Mouse (Mus musculus) G1E (cell line): ENCODE data around the gene Ccdc12.

Experiments
- CTCF ChIP-seq: IDR thresholded peaks from 2 replicates; pipeline ENCODE4 v1.5.1; 2012; ENCODE audit warnings: low read depth, low read length, inconsistent platforms, mixed read lengths
- TAL1 ChIP-seq: conservative IDR thresholded peaks from 2 replicates; pipeline ENCODE4 v1.6.1; 2012; ENCODE audit warnings: low read depth, low read length, inconsistent platforms, mixed read lengths

DNA sequence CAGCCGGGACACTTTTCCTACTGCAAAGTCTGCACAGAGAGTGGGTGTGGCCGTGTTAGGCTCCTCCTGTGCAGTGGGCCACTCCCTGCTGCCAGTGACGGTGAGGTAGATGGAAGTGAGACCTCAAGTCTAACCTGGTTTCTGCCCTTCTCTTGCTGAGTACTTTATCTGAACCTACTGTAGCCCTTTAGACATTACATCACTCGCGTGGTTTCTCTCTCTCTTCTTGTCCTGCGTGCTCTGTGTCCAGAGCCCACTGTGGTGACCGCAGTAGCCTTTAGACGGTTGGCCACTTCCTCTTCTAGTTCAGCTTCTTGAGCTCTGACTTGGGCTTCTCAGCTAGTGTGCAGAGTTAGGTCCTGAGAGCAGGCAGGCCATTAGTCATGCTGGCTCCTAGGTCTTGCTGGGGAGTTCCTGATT, 20.2 kb downstream of the Ccdc12 start:
- TF ChIP-seq TAL1 = no peak
- TF ChIP-seq CTCF = no peak
